In genomic region chr3:50694904-50695680, GRCm38 (mm10) we compare ENCODE assay signal across 10 mouse cellular contexts.
DNase-seq lines count a peak whose midpoint lies in the region; ATAC-seq and TF ChIP-seq lines count a peak whose summit lies in the region.
"Had no signal": no experiment of that assay in that cellular context is flagged by ENCODE, and none has a peak within 500 bp of the region (broad histone marks: within the 10 kb centered on the region; RNA-seq: fewer than 3 reads in every experiment).

No protein-coding gene starts in this region.

- H3K4me2 ChIP-seq in forebrain, embryonic 13.5 days, result peak overlapping the region; percentile 12; the same call in 1 of the 2 replicates
- no peak overlapping the region for H3K4me2 ChIP-seq in forebrain, embryonic 12.5 days
- peak overlapping the region; percentile 23; the same call in 1 of the 2 replicates for H3K4me2 ChIP-seq in intestine, embryonic 14.5 days (ENCODE audit: low read length)
- H3K4me2 ChIP-seq in intestine, postnatal 0 days (replicated peaks; ENCODE audit: low read depth), result no peak overlapping the region
- peak overlapping the region; percentile 22; the same call in 1 of the 2 replicates for H3K4me2 ChIP-seq in embryonic facial prominence, embryonic 13.5 days
- H3K4me2 ChIP-seq in neural tube, embryonic 15.5 days, result peak overlapping the region; percentile 13; the same call in 1 of the 2 replicates

- no peaks in the 10 kb centered on the region for H3K36me3 ChIP-seq in forebrain, embryonic 13.5 days (ENCODE audit: poor library complexity, severe bottlenecking)
- no peaks in the 10 kb centered on the region for H3K36me3 ChIP-seq in forebrain, embryonic 12.5 days (replicated peaks)
- H3K36me3 ChIP-seq in intestine, embryonic 14.5 days (ENCODE audit: control insufficient read depth, insufficient read depth, low read length), result no peaks in the 10 kb centered on the region
- no peaks in the 10 kb centered on the region for H3K36me3 ChIP-seq in intestine, postnatal 0 days (ENCODE audit: control insufficient read depth, insufficient read depth)
- no peaks in the 10 kb centered on the region for H3K36me3 ChIP-seq in embryonic facial prominence, embryonic 13.5 days
- H3K36me3 ChIP-seq in neural tube, embryonic 15.5 days, result no peaks in the 10 kb centered on the region

- no peaks in the 10 kb centered on the region for H3K9me3 ChIP-seq in forebrain, embryonic 13.5 days (replicated peaks)
- no peaks in the 10 kb centered on the region for H3K9me3 ChIP-seq in forebrain, embryonic 12.5 days
- H3K9me3 ChIP-seq in intestine, embryonic 14.5 days (ENCODE audit: control insufficient read depth, low read length), result no peaks in the 10 kb centered on the region
- no peaks in the 10 kb centered on the region for H3K9me3 ChIP-seq in intestine, postnatal 0 days (ENCODE audit: control insufficient read depth)
- H3K9me3 ChIP-seq in embryonic facial prominence, embryonic 13.5 days, result no peaks in the 10 kb centered on the region
- no peaks in the 10 kb centered on the region for H3K9me3 ChIP-seq in neural tube, embryonic 15.5 days (replicated peaks)

- H3K9ac ChIP-seq in forebrain, embryonic 13.5 days, result no peak overlapping the region
- H3K9ac ChIP-seq in forebrain, embryonic 12.5 days, result no peak overlapping the region
- no peak overlapping the region for H3K9ac ChIP-seq in intestine, embryonic 14.5 days (ENCODE audit: low read length)
- H3K9ac ChIP-seq in intestine, postnatal 0 days (ENCODE audit: low read depth, low read length), result no peak overlapping the region
- H3K9ac ChIP-seq in embryonic facial prominence, embryonic 13.5 days, result 0 out of 2 replicates have a peak overlapping the region, but pooled peaks have one; percentile 36
- H3K9ac ChIP-seq in neural tube, embryonic 15.5 days (replicated peaks), result no peak overlapping the region

- no peaks in the 10 kb centered on the region for H3K27me3 ChIP-seq in forebrain, embryonic 13.5 days
- H3K27me3 ChIP-seq in forebrain, embryonic 12.5 days, result no peaks in the 10 kb centered on the region
- H3K27me3 ChIP-seq in intestine, embryonic 14.5 days (replicated peaks; ENCODE audit: control insufficient read depth, insufficient read depth, low read length), result no peaks in the 10 kb centered on the region
- H3K27me3 ChIP-seq in intestine, postnatal 0 days (replicated peaks; ENCODE audit: control insufficient read depth, insufficient read depth, low read length), result no peaks in the 10 kb centered on the region
- no peaks in the 10 kb centered on the region for H3K27me3 ChIP-seq in embryonic facial prominence, embryonic 13.5 days
- no peaks in the 10 kb centered on the region for H3K27me3 ChIP-seq in neural tube, embryonic 15.5 days (replicated peaks)

- H3K4me1 ChIP-seq in forebrain, embryonic 13.5 days, result peaks cover 11% of the 10 kb centered on the region
- H3K4me1 ChIP-seq in forebrain, embryonic 12.5 days, result peaks cover 11% of the 10 kb centered on the region
- peaks cover 5% of the 10 kb centered on the region; the same call in 1 of the 2 replicates for H3K4me1 ChIP-seq in intestine, embryonic 14.5 days (replicated peaks; ENCODE audit: control insufficient read depth, insufficient read depth, low read length)
- H3K4me1 ChIP-seq in intestine, postnatal 0 days (replicated peaks; ENCODE audit: control insufficient read depth, insufficient read depth, low read length), result no peaks in the 10 kb centered on the region
- peaks cover 9% of the 10 kb centered on the region; the same call in 1 of the 2 replicates for H3K4me1 ChIP-seq in embryonic facial prominence, embryonic 13.5 days
- H3K4me1 ChIP-seq in neural tube, embryonic 15.5 days, result peaks cover 12% of the 10 kb centered on the region

- no peak overlapping the region for H3K4me3 ChIP-seq in forebrain, embryonic 13.5 days
- H3K4me3 ChIP-seq in forebrain, embryonic 12.5 days (replicated peaks), result no peak overlapping the region
- no peak overlapping the region for H3K4me3 ChIP-seq in intestine, embryonic 14.5 days (ENCODE audit: low read depth, low read length)
- H3K4me3 ChIP-seq in intestine, postnatal 0 days (ENCODE audit: low read depth, low read length), result no peak overlapping the region
- no peak overlapping the region for H3K4me3 ChIP-seq in embryonic facial prominence, embryonic 13.5 days
- no peak overlapping the region for H3K4me3 ChIP-seq in neural tube, embryonic 15.5 days (replicated peaks)

- no peak for TF ChIP-seq CTCF in intestine, postnatal 0 days (IDR thresholded peaks at IDR 0.05; ENCODE audit: low read depth)

- DNase-seq in intestine, embryonic 14.5 days (ENCODE audit: low spot score), result no peak
- DNase-seq in yolk sac, embryonic 10.5 days (ENCODE audit: low spot score), result no peak
- DNase-seq: kidney, adult 11 months had no signal

- 58% methylated on average over 15 of the region's 15 CpGs for WGBS in forebrain, embryonic 13.5 days
- WGBS in forebrain, embryonic 12.5 days, result 66% methylated on average over 15 of the region's 15 CpGs
- WGBS in intestine, embryonic 14.5 days, result 64% methylated on average over 15 of the region's 15 CpGs
- WGBS in intestine, postnatal 0 days, result 68% methylated on average over 15 of the region's 15 CpGs
- 71% methylated on average over 15 of the region's 15 CpGs for WGBS in embryonic facial prominence, embryonic 13.5 days
- WGBS in neural tube, embryonic 15.5 days, result 65% methylated on average over 15 of the region's 15 CpGs

- ATAC-seq in forebrain, embryonic 13.5 days, result no peak
- no peak for ATAC-seq in forebrain, embryonic 12.5 days (ENCODE audit: low FRiP score)
- no peak for ATAC-seq in intestine, embryonic 14.5 days (replicated peaks; ENCODE audit: low FRiP score, low TSS enrichment, low read depth)
- no peak for ATAC-seq in intestine, postnatal 0 days
- ATAC-seq in embryonic facial prominence, embryonic 13.5 days (ENCODE audit: insufficient number of reproducible peaks, insufficient read depth, low FRiP score, low TSS enrichment, low read depth), result no peak
- ATAC-seq in neural tube, embryonic 15.5 days (ENCODE audit: low FRiP score), result no peak
- no peak for ATAC-seq in CD4-positive, CD25-positive, alpha-beta regulatory T cell, adult 4 months
- ATAC-seq: activated CD4-positive, CD25-positive, alpha-beta regulatory T cell, adult 4 months had no signal

- H3K27ac ChIP-seq in forebrain, embryonic 13.5 days, result 0 out of 2 replicates have a peak overlapping the region, but pooled peaks have one; percentile 21
- no peak overlapping the region for H3K27ac ChIP-seq in forebrain, embryonic 12.5 days
- peak overlapping the region; percentile 1; the same call in 1 of the 2 replicates for H3K27ac ChIP-seq in intestine, embryonic 14.5 days (ENCODE audit: low read depth)
- no peak overlapping the region for H3K27ac ChIP-seq in intestine, postnatal 0 days (ENCODE audit: low read depth, low read length)
- H3K27ac ChIP-seq in embryonic facial prominence, embryonic 13.5 days, result peak overlapping the region; percentile 22
- H3K27ac ChIP-seq in neural tube, embryonic 15.5 days (replicated peaks), result peak overlapping the region; percentile 64

Comparison
In these comparisons a context has a peak if more than half of its experiments do, and no peak if none do; other contexts are left out.
1. H3K27ac ChIP-seq: peak in forebrain, embryonic 13.5 days (single experiment), intestine, embryonic 14.5 days (single experiment), embryonic facial prominence, embryonic 13.5 days (single experiment) and neural tube, embryonic 15.5 days (single experiment); none in forebrain, embryonic 12.5 days (single experiment) and intestine, postnatal 0 days (single experiment).
2. H3K4me2 ChIP-seq: peak in forebrain, embryonic 13.5 days (single experiment), intestine, embryonic 14.5 days (single experiment), embryonic facial prominence, embryonic 13.5 days (single experiment) and neural tube, embryonic 15.5 days (single experiment); none in forebrain, embryonic 12.5 days (single experiment) and intestine, postnatal 0 days (single experiment).